Mouse (Mus musculus): ENCODE measurements around the gene Cited2. TPM values are rescaled to one million over a fixed set of nuclear protein-coding genes. Genes with fewer than 3 reads are reported as not detected.

Gene Cited2
- polyA plus RNA-seq (2015; fragmentation: Nextera tagmentation; extraction: Ambion mirVana), result 35.6 and 36.7 TPM in 2 replicates

DNA sequence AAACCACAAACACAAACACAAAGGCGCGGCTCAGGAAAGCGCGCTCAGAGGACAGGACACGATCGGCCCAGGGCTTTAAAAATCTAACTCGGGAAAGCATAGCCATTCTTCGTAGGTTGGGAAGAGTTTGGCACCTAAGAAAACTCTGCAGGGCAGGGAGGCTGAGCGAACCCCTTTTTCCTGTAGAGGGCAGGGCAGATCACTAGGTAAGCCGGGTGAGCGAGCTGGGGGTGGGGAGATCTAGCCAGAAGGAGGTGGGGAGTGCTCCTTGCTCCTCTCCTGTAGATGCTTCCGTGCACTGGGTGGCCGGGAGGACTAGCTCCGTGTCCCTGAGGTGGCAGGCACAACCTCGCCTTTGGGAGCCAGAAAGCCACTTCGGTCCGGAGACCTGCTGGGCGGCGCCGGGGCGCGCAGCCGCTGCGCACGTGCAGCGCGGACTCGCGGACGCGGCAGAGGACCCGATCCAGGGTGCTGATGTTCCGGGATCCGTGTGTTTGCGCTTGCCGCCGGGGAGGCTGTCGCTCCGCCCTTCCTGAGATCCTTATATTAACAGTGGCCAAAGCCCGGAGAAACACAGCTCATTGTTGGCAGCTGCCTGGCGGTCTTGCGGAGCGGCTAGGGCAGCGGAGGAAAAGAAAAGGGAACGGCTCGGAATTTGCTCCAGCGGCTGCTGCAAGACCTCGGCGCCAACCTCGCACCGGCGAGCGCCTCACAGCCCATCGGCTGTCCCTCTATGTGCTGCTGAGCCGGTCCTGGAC is at the start of gene Cited2:
Gene Cited2 (plus strand): TSS at position 566 of the 758 bp plus-strand sequence.
- ATAC-seq (ENCODE audit: insufficient read depth, low FRiP score, low read depth), result peak; percentile 83
- H3K36me3 ChIP-seq, result no peaks in the 10 kb centered on the region
- under 1% methylated on average over 55 of the region's 55 CpGs for WGBS

GRCm38 (mm10) chr10:17674454-17674853 is 48.6 kb upstream of the Cited2 start:
- no peaks in the 10 kb centered on the region for H3K36me3 ChIP-seq
- no peak overlapping the region for H3K4me2 ChIP-seq
- ATAC-seq (ENCODE audit: insufficient read depth, low FRiP score, low read depth), result no peak
- no peak overlapping the region for H3K9ac ChIP-seq
- H3K4me3 ChIP-seq (replicated peaks), result no peak overlapping the region
- WGBS, result 73% methylated on average over 5 of the region's 5 CpGs
- no peaks in the 10 kb centered on the region for H3K27me3 ChIP-seq (replicated peaks)
- H3K9me3 ChIP-seq, result no peaks in the 10 kb centered on the region
- no peak overlapping the region for H3K27ac ChIP-seq
- no peaks in the 10 kb centered on the region for H3K4me1 ChIP-seq

More for the DNA sequence above, at the start of gene Cited2:
- Histone ChIP-seq H3K27me3 (replicated peaks) (no peaks in the 10 kb centered on the region), H3K27ac (peak within 1 kb of the TSS; percentile 97), H3K4me2 (peak within 1 kb of the TSS; percentile 77), H3K9ac (peak within 1 kb of the TSS; percentile 71), H3K9me3 (no peaks in the 10 kb centered on the region), H3K4me1 (peaks cover 8% of the 10 kb centered on the region; the same call in 1 of the 2 replicates), H3K4me3 (replicated peaks) (peak within 1 kb of the TSS; percentile 74)

DNA sequence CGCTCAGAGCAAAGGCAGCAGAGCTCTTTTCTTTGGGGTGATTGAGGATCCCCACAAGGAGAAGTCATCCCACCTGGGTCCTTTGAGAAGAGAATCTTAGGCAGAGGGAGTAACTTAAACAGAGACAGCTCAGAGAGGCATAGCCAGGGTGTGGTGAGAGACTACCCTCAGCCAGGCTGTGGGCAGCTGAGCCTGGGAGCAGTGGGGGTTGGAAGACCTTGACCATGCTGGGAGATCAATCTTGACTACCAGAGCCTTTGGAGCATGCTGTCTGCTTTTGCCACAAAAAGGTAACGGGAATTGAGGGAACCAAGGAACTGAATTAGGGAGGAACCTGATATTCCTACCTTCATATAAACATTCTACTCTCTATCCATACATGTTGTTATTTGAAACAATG is 48.1 kb upstream of the Cited2 start:
- Histone ChIP-seq H3K4me2 (no peak overlapping the region), H3K4me3 (replicated peaks) (no peak overlapping the region), H3K27ac (no peak overlapping the region), H3K4me1 (no peaks in the 10 kb centered on the region), H3K36me3 (no peaks in the 10 kb centered on the region), H3K9ac (no peak overlapping the region), H3K9me3 (no peaks in the 10 kb centered on the region), H3K27me3 (replicated peaks) (no peaks in the 10 kb centered on the region)
- 68% methylated on average over 2 of the region's 2 CpGs for WGBS
- ATAC-seq (ENCODE audit: insufficient read depth, low FRiP score, low read depth), result no peak

DNA sequence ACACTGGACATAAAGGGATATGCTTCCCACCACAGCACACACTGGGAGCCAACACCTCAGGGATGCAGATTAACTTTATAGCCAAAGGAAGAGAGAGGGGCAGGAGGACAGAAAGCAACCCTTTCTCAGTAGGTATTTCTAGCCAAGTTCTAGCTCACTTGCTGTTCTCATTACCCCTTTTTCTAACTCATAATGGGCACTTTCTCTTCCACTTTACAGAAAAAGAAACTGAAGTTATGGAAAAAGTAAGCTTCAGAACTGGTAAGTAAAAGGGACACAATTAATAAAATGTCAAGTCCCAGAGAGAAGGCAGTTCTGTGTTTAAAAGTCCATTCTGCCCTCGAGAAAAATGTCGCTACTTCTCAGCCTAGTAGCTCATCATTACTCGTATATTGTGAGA is 46.6 kb upstream of the Cited2 start:
- no peak overlapping the region for H3K4me2 ChIP-seq
- no peaks in the 10 kb centered on the region for H3K4me1 ChIP-seq
- H3K9ac ChIP-seq, result no peak overlapping the region
- no peaks in the 10 kb centered on the region for H3K27me3 ChIP-seq (replicated peaks)
- no peak overlapping the region for H3K27ac ChIP-seq
- ATAC-seq (ENCODE audit: insufficient read depth, low FRiP score, low read depth), result no peak
- H3K9me3 ChIP-seq, result no peaks in the 10 kb centered on the region
- no peaks in the 10 kb centered on the region for H3K36me3 ChIP-seq
- WGBS, result 77% methylated on average over 3 of the region's 3 CpGs
- no peak overlapping the region for H3K4me3 ChIP-seq (replicated peaks)

GRCm38 (mm10) chr10:17677308-17677707 is 45.7 kb upstream of the Cited2 start:
- no peak overlapping the region for H3K9ac ChIP-seq
- H3K27me3 ChIP-seq (replicated peaks), result no peaks in the 10 kb centered on the region
- 54% methylated on average over 4 of the region's 4 CpGs for WGBS
- no peaks in the 10 kb centered on the region for H3K4me1 ChIP-seq
- no peaks in the 10 kb centered on the region for H3K36me3 ChIP-seq
- no peak overlapping the region for H3K27ac ChIP-seq
- ATAC-seq (ENCODE audit: insufficient read depth, low FRiP score, low read depth), result no peak
- H3K4me3 ChIP-seq (replicated peaks), result no peak overlapping the region
- H3K4me2 ChIP-seq, result no peak overlapping the region
- H3K9me3 ChIP-seq, result no peaks in the 10 kb centered on the region

DNA sequence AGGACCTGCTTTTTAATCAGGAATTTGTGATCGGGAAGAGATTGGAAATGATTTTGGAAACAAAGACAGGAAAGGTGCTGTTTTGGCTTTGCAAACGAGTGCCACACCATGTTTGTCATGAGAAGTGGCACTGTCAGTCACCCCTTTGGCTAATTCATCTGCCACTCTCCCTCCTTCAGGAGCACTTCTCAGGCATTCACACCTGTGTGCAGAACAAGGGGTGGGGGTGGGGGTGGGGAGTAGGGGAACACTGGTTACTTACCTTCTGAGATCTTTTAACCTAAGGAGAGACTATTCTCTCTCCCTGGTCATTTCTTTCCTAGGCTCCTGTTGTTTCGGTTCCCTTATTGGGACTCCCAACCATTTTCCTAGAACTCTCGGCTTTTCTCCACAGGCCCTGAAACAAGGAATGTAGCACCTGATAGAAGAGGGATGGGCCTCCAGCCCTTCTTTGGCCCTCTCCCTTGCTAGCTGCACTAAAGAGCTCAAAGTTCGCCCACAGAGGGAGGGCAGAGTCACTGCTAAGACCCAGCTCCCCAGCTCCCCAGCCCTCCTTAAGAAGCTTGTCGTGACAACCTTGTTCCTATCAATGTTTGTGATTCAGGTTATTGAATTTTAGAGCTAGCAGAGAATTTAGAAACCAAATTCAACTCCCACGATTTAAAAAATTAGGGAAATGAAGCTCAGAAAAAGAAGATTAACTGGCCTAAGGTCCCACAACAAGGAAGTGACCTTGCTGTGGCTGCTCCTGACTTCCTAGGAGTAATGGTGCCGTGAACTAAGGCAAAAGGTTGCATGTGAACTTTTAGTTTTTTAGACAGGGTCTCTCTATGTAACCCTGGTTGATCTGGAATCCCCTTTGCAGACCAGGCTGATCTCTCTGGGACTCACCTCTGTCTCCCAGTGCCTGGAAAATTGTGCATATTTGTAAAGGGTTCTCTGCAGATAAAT is 42.3 kb upstream of the Cited2 start:
- Histone ChIP-seq H3K4me2 (no peak overlapping the region), H3K36me3 (no peaks in the 10 kb centered on the region), H3K4me1 (no peaks in the 10 kb centered on the region), H3K9ac (no peak overlapping the region), H3K4me3 (replicated peaks) (no peak overlapping the region), H3K9me3 (no peaks in the 10 kb centered on the region), H3K27ac (no peak overlapping the region), H3K27me3 (replicated peaks) (no peaks in the 10 kb centered on the region)
- ATAC-seq (ENCODE audit: insufficient read depth, low FRiP score, low read depth), result peak; percentile 75; the same call in 1 of the 2 replicates
- WGBS, result 66% methylated on average over 8 of the region's 8 CpGs

- ATAC-seq (ENCODE audit: insufficient read depth, low FRiP score, low read depth), result no peak
- no peaks in the 10 kb centered on the region for H3K4me1 ChIP-seq
- H3K4me3 ChIP-seq (replicated peaks), result no peak overlapping the region
- H3K4me2 ChIP-seq, result no peak overlapping the region
- WGBS, result 77% methylated on average over 2 of the region's 2 CpGs
- no peak overlapping the region for H3K27ac ChIP-seq
- no peaks in the 10 kb centered on the region for H3K36me3 ChIP-seq
- no peaks in the 10 kb centered on the region for H3K9me3 ChIP-seq
- H3K9ac ChIP-seq, result no peak overlapping the region
- H3K27me3 ChIP-seq (replicated peaks), result no peaks in the 10 kb centered on the region
These were observed 41.6 kb upstream of the Cited2 start for GRCm38 (mm10) chr10:17681386-17681785.

GRCm38 (mm10) chr10:17683852-17684428 is 39.1 kb upstream of the Cited2 start:
- Histone ChIP-seq H3K4me2 (no peak overlapping the region), H3K27me3 (replicated peaks) (no peaks in the 10 kb centered on the region), H3K27ac (no peak overlapping the region), H3K36me3 (no peaks in the 10 kb centered on the region), H3K4me1 (no peaks in the 10 kb centered on the region), H3K9ac (no peak overlapping the region), H3K4me3 (replicated peaks) (no peak overlapping the region), H3K9me3 (no peaks in the 10 kb centered on the region)
- ATAC-seq (ENCODE audit: insufficient read depth, low FRiP score, low read depth), result no peak; the same call in 1 of the 2 replicates
- WGBS, result 49% methylated on average over 6 of the region's 6 CpGs

DNA sequence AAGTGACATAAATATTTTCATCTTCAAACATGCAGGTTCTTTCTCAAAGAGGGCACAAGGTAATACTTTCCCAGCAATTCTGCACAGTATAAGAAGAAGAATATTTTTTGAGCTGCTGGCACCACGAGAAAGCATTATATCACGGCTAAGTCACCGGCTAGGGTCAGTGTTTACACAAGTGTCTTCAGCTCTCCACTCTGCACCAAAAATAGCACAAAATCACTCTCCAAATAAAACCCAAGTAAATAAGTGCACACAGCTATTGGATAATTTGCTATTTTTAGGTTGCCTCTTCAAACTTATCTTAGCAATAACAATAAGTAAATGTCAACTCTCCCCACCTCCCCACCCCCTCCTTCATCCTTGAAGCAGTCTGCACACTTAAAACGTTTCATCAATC is 33.2 kb upstream of the Cited2 start:
- no peaks in the 10 kb centered on the region for H3K36me3 ChIP-seq
- H3K4me3 ChIP-seq (replicated peaks), result no peak overlapping the region
- no peak overlapping the region for H3K27ac ChIP-seq
- WGBS, result 19% methylated on average over 4 of the region's 4 CpGs
- no peaks in the 10 kb centered on the region for H3K27me3 ChIP-seq (replicated peaks)
- H3K4me2 ChIP-seq, result no peak overlapping the region
- no peak for ATAC-seq (ENCODE audit: insufficient read depth, low FRiP score, low read depth)
- no peaks in the 10 kb centered on the region for H3K9me3 ChIP-seq
- no peak overlapping the region for H3K9ac ChIP-seq
- no peaks in the 10 kb centered on the region for H3K4me1 ChIP-seq

- Histone ChIP-seq H3K36me3 (no peaks in the 10 kb centered on the region), H3K4me2 (no peak overlapping the region), H3K9me3 (no peaks in the 10 kb centered on the region), H3K4me1 (no peaks in the 10 kb centered on the region), H3K9ac (no peak overlapping the region), H3K4me3 (replicated peaks) (no peak overlapping the region), H3K27me3 (replicated peaks) (no peaks in the 10 kb centered on the region), H3K27ac (no peak overlapping the region)
- ATAC-seq (ENCODE audit: insufficient read depth, low FRiP score, low read depth), result no peak
- 88% methylated on average over 1 of the region's 1 CpGs for WGBS
These were observed 31.3 kb upstream of the Cited2 start for GRCm38 (mm10) chr10:17691709-17692108.

- no peaks in the 10 kb centered on the region for H3K4me1 ChIP-seq
- H3K36me3 ChIP-seq, result no peaks in the 10 kb centered on the region
- H3K4me3 ChIP-seq (replicated peaks), result no peak overlapping the region
- ATAC-seq (ENCODE audit: insufficient read depth, low FRiP score, low read depth), result no peak
- WGBS, result 82% methylated on average over 3 of the region's 3 CpGs
- H3K9ac ChIP-seq, result no peak overlapping the region
- no peaks in the 10 kb centered on the region for H3K27me3 ChIP-seq (replicated peaks)
- no peak overlapping the region for H3K27ac ChIP-seq
- no peak overlapping the region for H3K4me2 ChIP-seq
- H3K9me3 ChIP-seq, result no peaks in the 10 kb centered on the region
These were observed 27.2 kb upstream of the Cited2 start for GRCm38 (mm10) chr10:17695801-17696200.
